In genomic region chr12:112674132-112675011, GRCm38 (mm10) we compare ENCODE assay signal across 8 mouse cellular contexts. TPM values are rescaled to one million over a fixed set of nuclear protein-coding genes. Genes with fewer than 3 reads are reported as not detected.
A peak's percentile ranks its signal among the peaks of the same experiment; 100 is the strongest.
DNase-seq lines count a peak whose midpoint lies in the region; ATAC-seq and TF ChIP-seq lines count a peak whose summit lies in the region.

Gene Akt1 (minus strand): TSS chr12:112674884.

- no peaks in the 10 kb centered on the region for H3K9me3 ChIP-seq in ES-Bruce4 (replicated peaks; ENCODE audit: control insufficient read depth, insufficient read depth, low read length, poor library complexity, severe bottlenecking)
- H3K9me3 ChIP-seq in embryonic facial prominence, embryonic 14.5 days (ENCODE audit: control insufficient read depth, low read length), result no peaks in the 10 kb centered on the region
- H3K9me3 ChIP-seq in heart, embryonic 11.5 days (replicated peaks; ENCODE audit: control insufficient read depth, low read length), result no peaks in the 10 kb centered on the region
- H3K9me3 ChIP-seq in kidney, embryonic 14.5 days (ENCODE audit: control insufficient read depth, low read length), result no peaks in the 10 kb centered on the region
- H3K9me3 ChIP-seq in liver, embryonic 14.5 days (ENCODE audit: control insufficient read depth, low read length), result no peaks in the 10 kb centered on the region

- no peak for TF ChIP-seq EP300 in ES-Bruce4 (IDR thresholded peaks at IDR 0.05; ENCODE audit: insufficient read depth, low read depth, low read length)
- TF ChIP-seq EP300 in liver, embryonic 14.5 days (IDR thresholded peaks at IDR 0.05; ENCODE audit: low read depth), result no peak

- peak; percentile 77 for DNase-seq in adrenal gland, postnatal 14 days
- DNase-seq in embryonic facial prominence, embryonic 14.5 days (ENCODE audit: low spot score), result peak; percentile 88
- DNase-seq in liver, embryonic 14.5 days (ENCODE audit: low read depth in 3 of 3, low spot score in 3 of 3), result peak; percentile 56 to 66 (median 59)
- DNase-seq in natural killer cell, adult 2 months (ENCODE audit: low spot score in 2 of 2), result peak; percentile 28 to 39
- DNase-seq in thymus, postnatal 14 days, result peak; percentile 69

- peaks cover 2% of the 10 kb centered on the region for H3K27me3 ChIP-seq in ES-Bruce4 (ENCODE audit: control insufficient read depth, insufficient read depth, low read length, poor library complexity, severe bottlenecking)
- peaks cover 24% of the 10 kb centered on the region for H3K27me3 ChIP-seq in embryonic facial prominence, embryonic 14.5 days (replicated peaks; ENCODE audit: control insufficient read depth, insufficient read depth, low read length)
- peaks cover 10% of the 10 kb centered on the region for H3K27me3 ChIP-seq in heart, embryonic 11.5 days (ENCODE audit: control insufficient read depth, insufficient read depth, low read length)
- peaks cover 4% of the 10 kb centered on the region for H3K27me3 ChIP-seq in kidney, embryonic 14.5 days (ENCODE audit: control insufficient read depth, insufficient read depth, low read length)
- H3K27me3 ChIP-seq in liver, embryonic 14.5 days (ENCODE audit: control insufficient read depth, insufficient read depth, low read length), result peaks cover 25% of the 10 kb centered on the region

- WGBS in embryonic facial prominence, embryonic 14.5 days, result 0% methylated on average over 27 of the region's 70 CpGs
- 2% methylated on average over 42 of the region's 70 CpGs for WGBS in heart, embryonic 11.5 days (ENCODE audit: insufficient replicate concordance)
- under 1% methylated on average over 60 of the region's 70 CpGs for WGBS in kidney, embryonic 14.5 days
- under 1% methylated on average over 54 of the region's 70 CpGs for WGBS in liver, embryonic 14.5 days (ENCODE audit: insufficient replicate concordance)

- peak within 1 kb of the TSS; percentile 95 for H3K9ac ChIP-seq in ES-Bruce4 (ENCODE audit: low read depth, poor library complexity, severe bottlenecking)
- peak within 1 kb of the TSS; percentile 98 for H3K9ac ChIP-seq in embryonic facial prominence, embryonic 14.5 days (ENCODE audit: low read depth, low read length)
- peak within 1 kb of the TSS; percentile 99 for H3K9ac ChIP-seq in heart, embryonic 11.5 days (ENCODE audit: low read depth, low read length)
- H3K9ac ChIP-seq in kidney, embryonic 14.5 days (ENCODE audit: low read depth, low read length), result peak within 1 kb of the TSS; percentile 100
- peak within 1 kb of the TSS; percentile 86 for H3K9ac ChIP-seq in liver, embryonic 14.5 days (replicated peaks)

- ATAC-seq in embryonic facial prominence, embryonic 14.5 days (ENCODE audit: low read depth), result peak; percentile 36; the same call in 1 of the 2 replicates
- peak; percentile 19; the same call in 1 of the 2 replicates for ATAC-seq in heart, embryonic 11.5 days (replicated peaks; ENCODE audit: insufficient number of reproducible peaks, low FRiP score, low TSS enrichment)
- ATAC-seq in kidney, embryonic 14.5 days (ENCODE audit: low FRiP score, low TSS enrichment), result peak; percentile 11; the same call in 1 of the 2 replicates
- ATAC-seq in liver, embryonic 14.5 days (ENCODE audit: insufficient read depth), result peak; percentile 74

- H3K36me3 ChIP-seq in ES-Bruce4 (ENCODE audit: control insufficient read depth, insufficient read depth, low read length, poor library complexity, severe bottlenecking), result no peaks in the 10 kb centered on the region
- H3K36me3 ChIP-seq in embryonic facial prominence, embryonic 14.5 days (ENCODE audit: control insufficient read depth, insufficient read depth, low read length), result peaks cover 23% of the 10 kb centered on the region
- H3K36me3 ChIP-seq in heart, embryonic 11.5 days (ENCODE audit: control insufficient read depth, insufficient read depth, low read length), result peaks cover 9% of the 10 kb centered on the region; the same call in 1 of the 2 replicates
- H3K36me3 ChIP-seq in kidney, embryonic 14.5 days (ENCODE audit: control insufficient read depth, insufficient read depth, low read length), result peaks cover 23% of the 10 kb centered on the region
- no peaks in the 10 kb centered on the region for H3K36me3 ChIP-seq in liver, embryonic 14.5 days (replicated peaks; ENCODE audit: control insufficient read depth, insufficient read depth, low read depth)

- TF ChIP-seq POLR2A in ES-Bruce4 (IDR thresholded peaks at IDR 0.05; ENCODE audit: insufficient read depth, low read length), result no peak

- no peaks in the 10 kb centered on the region for H3K4me1 ChIP-seq in ES-Bruce4 (ENCODE audit: control insufficient read depth, insufficient read depth, low read length)
- peaks cover 34% of the 10 kb centered on the region for H3K4me1 ChIP-seq in embryonic facial prominence, embryonic 14.5 days (ENCODE audit: control insufficient read depth, insufficient read depth, low read length)
- peaks cover 55% of the 10 kb centered on the region for H3K4me1 ChIP-seq in heart, embryonic 11.5 days (ENCODE audit: control insufficient read depth, insufficient read depth, low read length)
- peaks cover 56% of the 10 kb centered on the region for H3K4me1 ChIP-seq in kidney, embryonic 14.5 days (ENCODE audit: control insufficient read depth, insufficient read depth, low read length)
- peaks cover 23 to 24% of the 10 kb centered on the region in 2 experiments for H3K4me1 ChIP-seq in liver, embryonic 14.5 days (replicated peaks; ENCODE audit: control insufficient read depth in 2 of 2, insufficient read depth in 2 of 2, low read length in 1 of 2)

- peak within 1 kb of the TSS; percentile 94 for H3K4me2 ChIP-seq in embryonic facial prominence, embryonic 14.5 days (ENCODE audit: low read depth, low read length)
- peak within 1 kb of the TSS; percentile 75 for H3K4me2 ChIP-seq in heart, embryonic 11.5 days
- peak within 1 kb of the TSS; percentile 70 for H3K4me2 ChIP-seq in kidney, embryonic 14.5 days (replicated peaks; ENCODE audit: low read depth, low read length)
- peak within 1 kb of the TSS; percentile 94 for H3K4me2 ChIP-seq in liver, embryonic 14.5 days (ENCODE audit: low read depth)

- no peak for TF ChIP-seq CTCF in ES-Bruce4 (IDR thresholded peaks at IDR 0.05; ENCODE audit: low read depth, low read length)
- TF ChIP-seq CTCF in liver, embryonic 14.5 days (IDR thresholded peaks at IDR 0.05; ENCODE audit: low read depth), result no peak

- no peak within 1 kb of the TSS for H3K27ac ChIP-seq in ES-Bruce4 (ENCODE audit: insufficient read depth, low read length)
- H3K27ac ChIP-seq in embryonic facial prominence, embryonic 14.5 days (replicated peaks; ENCODE audit: low read depth, low read length), result peak within 1 kb of the TSS; percentile 95
- H3K27ac ChIP-seq in heart, embryonic 11.5 days (ENCODE audit: low read depth, low read length), result peak within 1 kb of the TSS; percentile 99
- peak within 1 kb of the TSS; percentile 98 for H3K27ac ChIP-seq in kidney, embryonic 14.5 days (ENCODE audit: low read depth, low read length)
- peak within 1 kb of the TSS; percentile 67 for H3K27ac ChIP-seq in liver, embryonic 14.5 days

- peak within 1 kb of the TSS; percentile 88 for H3K4me3 ChIP-seq in ES-Bruce4 (ENCODE audit: low read depth, low read length)
- peak within 1 kb of the TSS; percentile 98 for H3K4me3 ChIP-seq in embryonic facial prominence, embryonic 14.5 days (ENCODE audit: low read depth, low read length)
- H3K4me3 ChIP-seq in heart, embryonic 11.5 days (ENCODE audit: low read depth, low read length), result peak within 1 kb of the TSS; percentile 98
- peak within 1 kb of the TSS; percentile 97 for H3K4me3 ChIP-seq in kidney, embryonic 14.5 days (ENCODE audit: low read length)
- H3K4me3 ChIP-seq in liver, embryonic 14.5 days (ENCODE audit: insufficient read depth in 1 of 2, low read depth in 2 of 2, low read length in 2 of 2), result peak within 1 kb of the TSS; percentile 75 to 82

RNA-seq across cellular contexts. Expression of gene Akt1, which starts in this region (rescaled TPM):
- polyA plus RNA-seq in ES-Bruce4 (2011; ENCODE audit: insufficient read depth, insufficient read length, low read depth, missing spikeins), result 70.4 and 78.0 TPM in 2 replicates
- total RNA-seq in adrenal gland, postnatal 14 days (2021), result 245 and 247 TPM in 2 replicates
- 76.4 and 84.0 TPM in 2 replicates for polyA plus RNA-seq in embryonic facial prominence, embryonic 14.5 days (2014; fragmentation: Nextera tagmentation; extraction: Ambion mirVana)
- 94.2 and 108 TPM in 2 replicates for polyA plus RNA-seq in heart, embryonic 11.5 days (2014; fragmentation: Nextera tagmentation; extraction: Ambion mirVana)
- polyA plus RNA-seq in kidney, embryonic 14.5 days (2014; fragmentation: Nextera tagmentation; extraction: Ambion mirVana), result 50.8 and 58.5 TPM in 2 replicates
- polyA plus RNA-seq in liver, embryonic 14.5 days (2012; rRNA removed), result 33.6 and 41.2 TPM in 2 replicates
- polyA plus RNA-seq in liver, embryonic 14.5 days (2014; fragmentation: Nextera tagmentation; extraction: Ambion mirVana), result 9.9 and 17.2 TPM in 2 replicates

Comparison
In these comparisons a context has a peak if more than half of its experiments do, and no peak if none do; other contexts are left out.
1. DNase-seq: peak in every context shown above with its lines; median percentile 88 in embryonic facial prominence, embryonic 14.5 days; 77 in adrenal gland, postnatal 14 days; 69 in thymus, postnatal 14 days; 59 in liver, embryonic 14.5 days; 34 in natural killer cell, adult 2 months.
2. ATAC-seq: peak in every context shown above with its lines; median percentile 74 in liver, embryonic 14.5 days; 36 in embryonic facial prominence, embryonic 14.5 days; 19 in heart, embryonic 11.5 days; 11 in kidney, embryonic 14.5 days.